Mouse (Mus musculus): ENCODE results near the gene Cmpk2.
A peak's percentile ranks its signal among the peaks of the same experiment; 100 is the strongest.
"Not testable (repeated sequence)": the region's sequence is repeated elsewhere in the genome, so short reads cannot be mapped to it uniquely, and the experiment has no call there.

Gene Cmpk2

DNA sequence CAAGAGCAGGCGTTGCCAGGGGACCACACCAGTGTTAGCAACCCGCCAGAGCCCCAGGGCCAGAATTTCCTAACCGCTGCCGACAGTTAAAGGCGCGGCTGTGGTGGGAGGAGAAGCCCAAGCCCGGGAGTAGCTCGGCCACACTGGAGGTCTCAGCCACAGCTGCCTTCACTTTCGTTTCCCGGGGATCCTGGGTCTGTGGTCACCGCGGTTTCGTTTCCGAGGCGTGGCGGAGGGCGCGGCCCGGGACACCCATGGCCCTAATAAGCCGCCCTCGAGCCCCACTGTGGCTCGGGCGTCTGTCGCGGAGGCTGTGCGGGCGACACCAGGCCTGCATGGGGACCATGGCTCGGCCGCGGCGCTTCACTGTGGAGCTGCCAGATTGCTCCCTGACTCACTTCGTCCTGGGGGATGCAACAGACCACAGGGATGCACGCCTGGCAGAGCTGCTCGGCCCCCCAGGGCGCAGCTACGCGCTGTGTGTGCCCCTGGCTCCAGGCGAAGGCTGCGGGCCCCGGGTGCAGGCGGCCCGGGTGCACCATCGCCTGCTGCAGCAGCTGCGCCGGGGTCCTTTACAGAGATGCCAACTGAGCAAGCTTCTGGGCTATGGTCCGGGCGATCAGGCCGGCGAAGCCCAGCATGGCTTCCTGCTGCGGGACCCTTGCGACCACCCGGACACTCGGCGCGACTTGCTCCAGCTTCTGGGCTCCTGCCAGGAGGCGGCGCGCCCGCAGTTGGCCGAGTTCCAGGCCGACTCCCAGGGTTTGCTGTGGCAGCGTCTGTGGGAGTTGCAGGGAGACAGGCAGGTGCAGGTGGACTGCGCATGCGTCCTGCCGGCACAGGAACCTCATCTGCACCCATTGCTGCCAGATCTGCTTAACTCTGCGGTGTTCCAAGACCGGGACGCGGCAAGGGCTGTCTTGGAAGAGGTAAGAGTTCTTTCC is at the start of gene Cmpk2:
Gene Cmpk2, plus strand, starts transcription at position 107 of the 944 bp plus-strand sequence.
- DNase-seq (ENCODE audit: low read depth, low spot score) = peak; percentile 82

DNA sequence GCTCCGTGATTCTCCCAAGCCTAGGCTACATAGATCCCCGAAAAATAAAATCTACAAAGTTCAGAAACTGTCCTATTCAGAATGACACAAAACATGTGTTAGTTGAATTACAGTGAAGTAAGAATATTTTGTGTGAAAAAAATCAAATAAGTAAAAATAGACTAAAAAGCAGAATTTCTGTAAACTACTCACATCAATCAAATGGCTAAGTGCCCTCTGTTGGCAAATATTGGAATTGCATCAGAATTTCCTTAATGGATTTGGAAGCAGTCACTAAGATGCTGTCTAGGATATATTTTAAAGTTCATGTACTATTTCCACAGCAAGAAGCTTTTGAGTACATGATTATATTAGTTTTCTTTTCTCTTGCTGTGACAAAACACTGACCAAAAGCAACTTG is 44.2 kb upstream of the Cmpk2 start:
- no peak for DNase-seq (ENCODE audit: low read depth, low spot score)

DNA sequence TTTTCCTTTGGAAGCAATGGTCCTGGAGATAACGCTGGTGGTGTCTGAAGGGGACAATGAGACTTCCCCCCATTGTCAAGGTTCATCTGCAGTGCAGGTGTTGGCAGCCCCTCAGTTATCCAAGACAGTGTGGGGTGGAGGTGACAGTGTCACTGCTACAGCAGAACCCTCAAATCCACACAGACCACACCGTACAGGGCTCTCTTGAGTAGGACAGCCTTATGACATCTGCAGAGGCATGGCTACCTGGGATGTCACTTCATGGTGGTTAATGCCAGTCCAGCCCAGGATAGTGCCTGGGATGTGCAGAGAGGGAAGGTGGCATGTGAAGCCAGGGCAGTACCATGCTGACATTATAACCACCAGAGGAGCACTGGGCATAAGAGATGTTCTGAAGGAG is 40.2 kb upstream of the Cmpk2 start:
- not testable (repeated sequence) for DNase-seq (ENCODE audit: low read depth, low spot score)

DNA sequence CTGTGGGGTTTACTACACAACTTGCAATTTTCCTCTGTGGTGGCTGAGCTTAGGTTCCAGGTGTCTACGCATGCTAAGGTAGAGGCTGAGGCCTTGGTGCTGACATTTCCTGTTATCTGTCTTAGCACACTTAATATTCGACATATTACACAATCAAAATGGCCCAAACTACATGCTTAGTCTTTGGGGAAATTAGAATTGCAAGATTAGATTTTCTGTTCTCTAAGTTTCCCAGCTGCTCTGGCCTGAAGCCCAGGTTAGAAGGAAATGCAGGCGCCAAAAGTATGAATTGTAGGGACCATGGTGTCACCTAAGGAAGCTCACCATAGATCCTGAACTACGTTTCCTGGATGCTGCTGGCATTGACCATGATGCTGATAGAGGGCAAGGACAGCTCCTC is 32.7 kb upstream of the Cmpk2 start:
- DNase-seq (ENCODE audit: low read depth, low spot score) = peak; percentile 44

DNA sequence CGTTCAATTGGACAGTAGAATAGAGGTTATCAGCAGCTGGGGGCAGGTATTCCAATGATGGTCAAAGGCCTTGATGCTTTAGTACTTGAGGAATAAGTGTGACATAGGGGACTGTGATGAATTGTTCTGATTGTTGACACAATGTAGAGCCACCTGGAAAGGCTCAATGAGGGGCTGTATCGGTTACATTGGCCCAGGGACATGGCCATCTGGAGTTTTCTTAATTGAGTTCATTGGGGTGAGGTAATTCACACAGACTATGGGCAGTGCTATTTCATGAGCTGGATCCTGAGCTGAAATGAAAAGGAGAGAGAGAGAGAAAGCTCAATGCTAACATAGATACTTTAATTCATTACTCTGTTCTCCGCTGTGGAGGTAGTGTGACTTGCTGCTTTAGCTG is 31.1 kb upstream of the Cmpk2 start:
- no peak for DNase-seq (ENCODE audit: low read depth, low spot score)

DNA sequence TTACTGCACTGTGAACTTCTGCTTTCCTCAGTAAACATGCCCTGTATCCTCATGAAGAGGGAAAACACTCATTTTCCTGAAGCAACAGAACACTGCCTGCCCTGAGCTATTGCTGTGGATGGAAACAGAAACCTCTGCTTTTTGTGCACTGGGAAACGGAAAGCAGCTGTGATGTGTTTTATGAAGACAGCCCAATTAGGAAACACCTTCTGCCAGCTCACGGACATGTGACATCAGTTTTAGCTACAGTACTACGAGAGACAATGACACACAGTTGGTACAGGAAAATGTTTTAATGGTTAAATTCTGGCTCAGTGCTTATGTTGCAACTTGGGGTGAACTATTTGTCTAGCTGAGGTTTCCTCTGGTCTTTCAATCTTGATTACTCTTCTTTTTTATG is 29.6 kb upstream of the Cmpk2 start:
- DNase-seq (ENCODE audit: low read depth, low spot score) = no peak

DNA sequence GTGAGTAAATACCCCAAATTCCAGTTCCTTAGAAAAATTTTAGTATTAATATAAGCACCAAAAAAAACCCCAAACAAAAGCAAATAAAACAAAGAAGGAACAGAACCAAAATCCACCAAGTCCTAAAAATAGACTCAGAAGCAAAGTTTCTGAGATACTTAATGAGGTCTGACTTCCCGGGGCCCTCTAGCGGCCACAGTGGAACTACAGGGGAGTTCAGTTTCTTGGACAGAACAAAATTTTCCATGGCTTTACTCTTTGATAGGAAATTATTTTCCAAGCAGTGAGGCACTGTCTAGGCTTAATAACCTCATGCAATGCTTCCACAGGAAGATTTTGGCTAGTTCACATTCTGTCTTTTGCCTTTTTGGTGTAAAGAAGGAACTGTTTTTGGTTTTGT is 24.9 kb upstream of the Cmpk2 start:
- peak; percentile 34 for DNase-seq (ENCODE audit: low read depth, low spot score)

DNA sequence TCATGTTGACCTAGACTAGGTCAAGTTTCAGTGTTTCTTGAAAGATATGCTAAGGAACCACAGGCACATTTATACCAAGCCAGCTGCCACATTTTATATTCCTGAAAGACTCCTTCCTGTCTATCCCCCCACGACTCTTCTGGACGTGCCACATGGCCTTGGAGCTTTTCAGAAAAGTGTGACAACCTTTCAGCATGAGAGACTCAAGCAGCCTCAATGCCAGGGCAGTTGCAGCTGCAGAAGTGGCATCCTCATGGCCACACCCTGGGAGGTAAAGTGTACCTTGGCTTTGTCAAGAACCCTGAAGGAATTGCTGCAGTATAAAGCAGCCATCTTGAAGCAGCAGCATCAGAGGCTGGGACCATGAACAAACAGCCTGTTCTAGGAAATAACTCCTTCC is 24.5 kb upstream of the Cmpk2 start:
- no peak for DNase-seq (ENCODE audit: low read depth, low spot score)

DNA sequence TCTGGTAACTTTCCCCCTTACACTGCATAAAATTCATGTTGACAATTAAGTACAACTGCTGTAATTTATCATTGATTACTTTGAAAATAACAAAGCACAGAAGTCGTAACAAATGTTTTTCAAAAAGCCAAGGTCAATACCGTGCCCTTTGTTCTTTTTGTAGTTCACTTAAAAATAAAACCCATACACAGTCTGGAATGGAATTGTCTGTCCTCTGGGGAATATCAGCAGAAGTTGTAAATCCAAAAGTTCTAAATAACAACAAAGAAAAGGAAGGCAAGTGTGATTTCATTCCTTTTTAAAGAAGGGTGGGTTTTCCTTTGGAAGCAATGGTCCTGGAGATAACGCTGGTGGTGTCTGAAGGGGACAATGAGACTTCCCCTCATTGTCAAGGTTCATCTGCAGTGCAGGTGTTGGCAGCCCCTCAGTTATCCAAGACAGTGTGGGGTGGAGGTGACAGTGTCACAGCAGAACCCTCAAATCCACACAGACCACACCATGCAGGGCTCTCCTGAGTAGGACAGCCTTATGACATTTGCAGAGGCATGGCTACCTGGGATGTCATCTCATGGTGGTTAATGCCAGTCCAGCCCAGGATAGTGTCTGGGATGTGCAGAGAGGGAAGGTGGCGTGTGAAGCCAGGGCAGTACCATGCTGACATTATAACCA is 22.5 kb upstream of the Cmpk2 start:
- no peak for DNase-seq (ENCODE audit: low read depth, low spot score)

DNA sequence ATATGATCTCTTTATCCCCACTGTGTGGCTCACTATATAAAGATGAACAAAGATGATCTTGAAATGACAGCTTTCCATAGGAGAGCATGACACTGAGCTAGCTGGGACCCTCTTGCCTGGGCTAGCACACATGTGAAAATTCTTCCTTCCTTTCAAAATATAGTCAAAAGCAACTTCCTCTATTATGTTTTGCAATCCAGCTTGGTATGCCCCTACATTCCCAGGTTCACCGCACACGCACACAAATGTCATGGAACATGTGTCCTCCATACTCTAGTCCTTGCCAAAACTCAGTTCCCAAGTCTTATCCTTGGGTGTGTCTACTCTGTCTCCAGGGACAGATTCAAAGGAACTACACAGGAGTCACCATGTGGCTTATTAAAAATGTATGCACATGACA is 19.5 kb upstream of the Cmpk2 start:
- DNase-seq (ENCODE audit: low read depth, low spot score) = no peak

DNA sequence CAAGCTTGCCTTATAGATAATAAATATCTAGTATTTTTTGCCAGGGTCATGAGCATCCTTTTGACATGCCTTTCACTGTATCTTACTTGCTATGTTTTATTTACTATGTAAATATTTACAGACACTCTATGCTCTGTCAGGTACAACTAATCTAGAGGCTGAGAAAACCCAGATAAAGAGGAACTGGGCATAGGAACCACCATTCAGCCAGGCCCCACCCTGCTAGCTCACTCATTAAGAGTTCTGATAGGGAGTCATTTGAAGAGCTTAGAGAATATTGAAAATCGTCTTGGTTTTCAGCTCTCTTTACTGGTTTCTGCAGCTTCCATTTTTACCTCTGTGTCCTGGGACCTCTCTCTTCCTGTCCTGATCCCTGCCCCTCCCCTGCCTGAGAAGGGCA is 17.9 kb upstream of the Cmpk2 start:
- no peak for DNase-seq (ENCODE audit: low read depth, low spot score)

DNA sequence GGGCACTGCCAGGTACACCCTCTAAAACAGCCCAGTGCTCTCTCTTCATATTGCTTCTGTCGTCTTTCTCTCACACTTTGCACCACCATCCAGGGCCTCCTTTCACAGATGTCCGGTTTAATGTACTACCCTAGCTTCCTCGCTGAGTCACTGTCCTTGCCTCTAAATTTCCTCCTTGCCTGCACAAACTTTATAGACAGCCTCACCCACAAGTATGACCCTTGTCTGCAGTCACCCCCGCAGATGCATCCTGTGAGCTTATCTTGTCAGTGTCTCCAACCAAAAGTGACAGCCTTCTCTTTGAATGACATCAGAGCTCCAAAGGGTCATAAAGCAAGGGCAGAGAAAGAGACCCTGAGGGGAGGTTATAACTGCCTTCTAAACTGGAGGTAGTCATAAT is 16.1 kb upstream of the Cmpk2 start:
- DNase-seq (ENCODE audit: low read depth, low spot score) = no peak

DNA sequence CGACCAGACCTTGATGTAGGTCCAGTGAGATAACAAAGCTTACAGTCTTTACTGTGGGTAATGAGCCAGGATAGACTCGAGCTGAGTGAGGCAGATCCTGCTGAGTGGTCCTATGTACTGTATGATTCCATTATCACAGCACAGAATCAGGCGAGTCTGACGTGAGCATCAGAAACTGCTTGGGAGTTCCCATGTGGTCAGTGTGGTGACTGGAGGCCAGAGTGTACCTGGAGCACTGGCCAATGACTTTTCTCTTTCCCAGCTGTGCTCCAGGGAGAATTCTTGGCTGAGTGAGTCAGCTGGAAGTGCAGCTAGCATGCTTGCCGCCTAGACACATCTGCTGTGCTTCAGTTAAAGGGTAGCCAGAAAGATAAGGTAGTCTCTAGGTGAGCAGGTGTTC is 14.3 kb upstream of the Cmpk2 start:
- DNase-seq (ENCODE audit: low read depth, low spot score) = no peak

DNA sequence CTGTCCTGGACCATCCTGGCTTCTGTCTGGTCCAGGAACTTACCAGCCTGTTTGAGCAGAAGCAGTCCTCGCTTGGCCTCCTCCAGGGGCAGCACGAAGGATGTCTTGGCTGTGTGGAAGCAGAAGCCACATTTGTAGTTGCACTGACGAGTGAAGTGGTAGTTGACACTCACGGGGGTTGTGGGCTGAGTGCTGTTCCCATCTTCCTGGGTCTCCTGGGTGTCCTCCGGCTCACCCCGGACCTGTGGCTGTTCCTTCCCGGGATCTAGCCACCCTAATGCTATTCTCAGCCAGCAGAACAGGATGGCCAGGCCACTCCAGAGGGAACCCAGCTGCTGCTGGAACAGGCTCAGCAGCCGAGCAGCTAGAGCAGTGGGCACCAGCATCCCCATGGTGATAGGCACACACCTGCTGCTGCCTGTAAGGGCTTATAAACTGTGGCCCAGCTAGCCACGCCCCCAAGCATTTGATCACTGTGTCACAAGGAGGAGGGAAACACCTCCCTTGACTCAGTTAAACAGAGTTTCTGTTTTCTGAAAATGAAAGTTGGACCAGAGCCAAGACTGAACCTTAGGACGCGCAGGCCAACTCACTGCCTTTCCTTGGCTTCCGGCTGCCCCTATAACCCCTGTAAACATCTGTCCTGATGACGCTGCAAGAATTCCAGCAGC is 12.8 kb upstream of the Cmpk2 start, which contains the start of gene Rsad2:
Gene Rsad2, minus strand, starts transcription at position 425 of the 671 bp plus-strand sequence.
- DNase-seq (ENCODE audit: low read depth, low spot score) = peak; percentile 73

DNA sequence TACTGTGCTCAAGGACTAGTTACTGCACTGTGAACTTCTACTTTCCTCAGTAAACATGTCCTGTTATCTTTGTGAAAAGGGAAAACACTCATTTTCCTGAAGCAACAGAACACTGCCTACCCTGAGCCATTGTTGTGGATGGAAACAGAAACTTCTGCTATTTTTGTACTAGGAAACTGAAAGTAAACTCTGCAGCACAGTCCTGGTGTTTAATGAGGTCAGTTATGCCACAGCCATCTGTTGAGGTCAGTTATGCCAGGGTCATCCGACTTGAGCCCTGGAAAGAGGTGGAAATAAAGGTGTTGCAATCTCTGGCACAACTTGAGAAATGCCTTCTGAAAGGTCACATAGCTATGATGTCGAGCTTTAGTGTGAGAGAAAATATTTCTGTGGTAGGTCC is 8.9 kb upstream of the Cmpk2 start:
- peak; percentile 48 for DNase-seq (ENCODE audit: low read depth, low spot score)

DNA sequence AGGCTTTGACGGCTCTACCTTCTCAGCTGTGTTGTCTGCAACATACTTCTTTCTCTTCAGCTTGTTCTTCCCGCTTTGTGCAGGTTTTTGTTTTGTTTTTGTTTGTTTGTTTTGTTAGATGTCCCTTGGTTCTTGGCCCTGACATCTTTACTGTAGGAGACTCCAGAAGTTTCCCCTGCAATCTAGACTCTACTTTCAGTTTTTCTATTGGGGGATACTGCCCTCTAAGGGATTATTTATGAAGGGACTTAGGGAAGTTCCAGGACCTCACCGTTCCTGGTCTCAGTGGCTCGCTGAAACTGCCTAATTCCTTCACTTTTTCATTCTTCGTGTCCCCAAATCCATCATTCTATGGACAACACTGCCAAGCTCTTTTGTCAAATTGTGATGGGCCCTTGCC is 3.4 kb upstream of the Cmpk2 start:
- DNase-seq (ENCODE audit: low read depth, low spot score) = no peak

DNA sequence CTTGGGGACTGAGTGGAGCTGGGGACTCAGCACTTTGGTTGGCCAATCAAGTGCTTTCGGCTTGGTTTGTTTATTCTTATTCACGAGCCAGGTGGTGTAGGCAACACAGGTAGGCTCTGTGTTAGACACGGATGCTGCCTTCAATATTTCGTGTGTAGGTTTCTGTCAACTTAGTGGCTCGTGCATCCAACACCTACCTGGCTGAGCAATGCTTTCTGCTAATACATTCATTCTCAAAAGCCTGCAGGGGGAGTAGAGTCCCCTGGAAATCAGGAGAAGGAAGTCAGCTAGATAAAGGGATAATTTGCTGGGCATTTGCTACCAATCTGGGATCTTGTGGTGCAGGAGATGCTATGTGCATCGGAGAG is 1.0 kb downstream of the Cmpk2 start:
- DNase-seq (ENCODE audit: low read depth, low spot score) = no peak

DNA sequence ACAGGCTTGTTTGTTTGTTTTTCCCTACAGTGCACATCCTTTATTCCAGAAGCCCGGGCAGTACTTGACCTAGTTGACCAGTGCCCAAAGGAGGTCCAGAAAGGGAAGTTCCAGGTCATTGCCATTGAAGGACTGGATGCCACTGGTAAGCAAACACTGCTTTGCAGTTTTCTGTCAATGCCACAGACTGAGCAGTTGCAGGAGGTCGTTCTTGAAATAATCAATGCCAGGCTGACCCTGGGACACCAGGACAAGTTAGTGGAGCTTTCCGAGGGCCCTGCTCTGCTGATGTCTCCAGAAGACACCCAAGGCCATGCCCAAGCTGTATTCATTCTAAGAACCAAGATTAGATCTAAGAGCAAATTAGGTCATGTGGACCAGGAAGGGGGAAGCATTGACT is 2.4 kb downstream of the Cmpk2 start:
- DNase-seq (ENCODE audit: low read depth, low spot score) = no peak

DNA sequence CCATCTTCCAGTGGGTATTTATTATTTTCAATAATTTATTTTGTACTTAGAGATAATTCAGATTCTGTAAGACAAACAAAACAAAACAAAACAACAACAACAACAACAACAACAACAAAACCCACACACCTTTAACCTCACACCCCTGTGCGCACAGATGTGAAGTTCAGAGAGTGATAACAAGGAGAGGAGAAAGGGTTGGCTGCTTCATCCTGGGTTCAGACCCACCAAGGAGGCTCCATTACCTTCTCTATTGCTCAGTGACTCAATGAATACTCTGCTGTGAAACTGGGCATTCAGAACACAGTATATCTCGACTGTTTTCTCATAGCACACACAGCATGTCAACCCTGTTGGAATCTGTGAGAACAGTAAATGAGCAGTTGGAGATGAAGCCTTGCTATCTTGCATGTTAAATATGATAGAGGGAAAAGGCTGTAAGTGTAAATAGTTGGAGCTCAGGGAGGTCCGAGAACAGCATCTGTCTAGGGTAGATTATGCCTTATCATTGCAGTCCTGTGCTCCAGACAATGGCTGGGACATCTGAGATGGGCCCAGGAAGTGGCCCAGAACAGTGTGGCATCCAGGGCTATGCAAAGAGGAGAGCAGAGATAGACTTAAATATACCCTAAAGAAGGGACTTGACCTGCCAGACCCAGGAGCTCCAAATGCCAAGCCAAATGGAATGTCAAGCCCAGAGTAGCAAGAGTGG is 3.9 kb downstream of the Cmpk2 start:
- DNase-seq (ENCODE audit: low read depth, low spot score) = no peak

DNA sequence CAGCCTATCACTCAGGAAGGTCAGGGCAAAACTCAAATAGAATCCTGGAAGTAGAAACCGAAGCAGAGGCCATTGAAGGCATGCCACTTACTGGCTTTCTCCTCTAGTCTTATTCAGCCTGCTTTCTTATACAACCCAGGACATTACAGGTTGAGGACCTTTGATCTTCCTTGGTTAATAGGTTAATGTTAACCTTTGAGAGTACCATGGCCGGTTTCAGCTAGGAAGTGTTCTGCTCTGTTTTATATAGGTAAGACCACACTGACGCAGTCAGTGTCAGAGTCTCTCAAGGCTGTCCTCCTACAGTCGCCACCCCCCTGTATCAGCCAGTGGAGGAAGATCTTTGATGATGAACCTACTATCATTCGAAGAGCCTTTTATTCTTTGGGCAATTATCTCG is 4.7 kb downstream of the Cmpk2 start:
- DNase-seq (ENCODE audit: low read depth, low spot score) = no peak

DNA sequence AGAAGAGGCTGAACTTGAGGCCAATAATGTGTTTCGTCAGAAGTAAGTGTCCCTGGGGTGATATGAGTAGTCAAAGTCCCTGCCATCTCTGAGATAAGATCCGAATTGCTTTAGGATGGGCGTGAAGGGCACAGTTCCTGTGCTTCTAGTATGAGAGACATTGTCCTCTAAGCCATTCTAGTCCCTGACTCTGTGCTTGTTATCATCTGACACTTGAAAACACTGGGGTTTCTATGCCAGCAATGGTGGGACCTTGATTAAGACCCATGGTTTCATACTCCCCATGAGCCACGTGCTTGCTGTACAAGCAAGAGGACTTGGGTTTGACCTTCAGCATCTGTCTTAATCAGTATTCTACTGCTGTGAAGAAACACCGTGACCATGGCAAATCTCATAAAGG is 8.2 kb downstream of the Cmpk2 start:
- DNase-seq (ENCODE audit: low read depth, low spot score) = no peak

Measured in skeletal muscle tissue, adult 2 months (tissue).